Mouse (Mus musculus) embryonic facial prominence, embryonic 14.5 days (tissue): Measurements from ENCODE around the gene Miga2. TPM values are rescaled to one million over a fixed set of nuclear protein-coding genes. Genes with fewer than 3 reads are reported as not detected.

Source experiments
- ATAC-seq: fragments of 200-750 bp; cut with Nextera tagmentation; 2 replicates; pipeline ENCODE4 v1.8.0; 2017; ENCODE audit warnings: low read depth, moderate number of reproducible peaks, moderate TSS enrichment
- DNase-seq: peaks from one replicate; pipeline ENCODE4 v3.0.0-alpha.2; 2015; ENCODE audit warnings: low spot score
- H3K27ac ChIP-seq: fragments of 300-500 bp; sonication (generic); replicated peaks from 2 replicates; pipeline ENCODE4 v1.5.1; 2014; ENCODE audit warnings: low read depth, mild to moderate bottlenecking, low read length, moderate library complexity
- H3K27me3 ChIP-seq: fragments of 300-500 bp; sonication (generic); replicated peaks from 2 replicates; pipeline ENCODE4 v1.6.1; 2014; ENCODE audit warnings: low read length; ENCODE audit not compliant: control insufficient read depth, insufficient read depth
- H3K36me3 ChIP-seq: fragments of 300-500 bp; sonication (generic); 2 replicates; pipeline ENCODE4 v1.6.1; 2014; ENCODE audit warnings: low read length, mixed read lengths; ENCODE audit not compliant: control insufficient read depth, insufficient read depth
- H3K4me1 ChIP-seq: fragments of 300-500 bp; sonication (generic); 2 replicates; pipeline ENCODE4 v1.6.1; 2014; ENCODE audit warnings: antibody characterized with exemption, low read length; ENCODE audit not compliant: control insufficient read depth, insufficient read depth
- H3K4me2 ChIP-seq: fragments of 300-500 bp; sonication (generic); 2 replicates; pipeline ENCODE4 v1.6.1; 2014; ENCODE audit warnings: low read depth, mild to moderate bottlenecking, low read length, moderate library complexity, mixed read lengths
- H3K4me3 ChIP-seq: fragments of 300-500 bp; sonication (generic); 2 replicates; pipeline ENCODE4 v1.5.1; 2014; ENCODE audit warnings: low read depth, mild to moderate bottlenecking, low read length
- H3K9ac ChIP-seq: fragments of 300-500 bp; sonication (generic); 2 replicates; pipeline ENCODE4 v1.6.1; 2014; ENCODE audit warnings: low read depth, mild to moderate bottlenecking, low read length, moderate library complexity, mixed read lengths
- H3K9me3 ChIP-seq: fragments of 300-500 bp; sonication (generic); 2 replicates; pipeline ENCODE4 v1.6.1; 2016; ENCODE audit warnings: low read length; ENCODE audit not compliant: control insufficient read depth
- whole genome bisulfite sequencing: fragments of 180-500 bp; shearing (Covaris S2); extraction: QIAGEN DNeasy Blood & Tissue Kit; methylation state at CpG from one replicate; pipeline ENCODE4 v1.1.7; 2014; 5-methylcytosine and 5-hydroxymethylcytosine counted together
- polyA plus RNA-seq: library from polyadenylated mRNA; unstranded; fragments of >200 nt; fragmentation: Nextera tagmentation; extraction: Ambion mirVana; gene quantifications from 2 replicates; pipeline ENCODE4 v1.2.1, GENCODE M21; 2014

The Miga2 gene
- polyA plus RNA-seq, 1 experiment from 2014 or later: 17.6 TPM

DNA sequence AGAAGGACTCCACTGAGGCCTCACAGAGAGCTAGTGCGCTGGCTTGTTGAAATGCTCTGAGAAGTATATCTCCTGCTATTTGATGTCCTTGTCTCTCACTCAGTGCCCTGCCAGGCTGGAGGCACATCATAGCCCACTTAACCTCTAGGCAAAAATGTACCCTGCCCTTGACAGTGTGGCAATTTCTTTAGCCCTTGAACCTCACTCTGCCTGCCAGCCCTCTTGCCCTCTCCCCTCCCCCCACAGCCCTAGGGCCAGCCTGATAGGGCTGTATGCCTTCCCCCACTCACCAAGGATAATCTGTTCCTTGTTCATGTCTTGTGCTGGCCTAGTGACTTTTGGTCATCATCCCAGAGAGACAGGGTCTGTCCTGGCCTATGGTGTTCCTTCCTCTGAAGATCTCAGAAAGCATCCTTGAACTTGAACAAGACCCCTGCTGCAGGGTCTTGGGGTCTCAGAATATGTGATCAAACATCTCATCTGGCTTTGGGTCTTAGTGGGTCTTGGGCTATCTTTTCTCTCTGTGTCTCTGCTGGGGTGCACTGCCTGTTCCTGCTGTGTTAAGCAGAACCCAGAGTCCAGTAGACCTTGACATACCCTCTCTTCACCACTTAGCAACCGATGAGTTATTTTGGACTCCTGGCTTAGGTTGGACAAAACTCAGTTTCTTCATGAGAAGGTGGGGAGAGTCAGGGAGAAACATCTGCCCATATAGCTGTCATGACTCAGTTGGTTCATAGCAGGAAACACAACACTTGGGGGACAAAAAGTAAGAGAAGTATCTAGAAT lies 1.4 kb downstream of the Miga2 start:
- Histone ChIP-seq H3K9ac (peak overlapping the region; percentile 82), H3K36me3 (peaks cover 40% of the 10 kb centered on the region), H3K9me3 (no peaks in the 10 kb centered on the region), H3K4me2 (peak overlapping the region; percentile 93), H3K27ac (no peak overlapping the region), H3K4me3 (peak overlapping the region; percentile 95; the same call in 1 of the 2 replicates), H3K27me3 (no peaks in the 10 kb centered on the region), H3K4me1 (peaks cover 11% of the 10 kb centered on the region)
- no peak for DNase-seq
- ATAC-seq: no peak
- WGBS: 89% methylated on average over 2 of the region's 2 CpGs

GRCm38 (mm10) chr2:30366203-30366602 lies 2.2 kb downstream of the Miga2 start:
- Histone ChIP-seq H3K4me1 (peaks cover 11% of the 10 kb centered on the region), H3K36me3 (peaks cover 47% of the 10 kb centered on the region), H3K27me3 (no peaks in the 10 kb centered on the region), H3K4me3 (no peak overlapping the region), H3K27ac (no peak overlapping the region), H3K9ac (no peak overlapping the region), H3K9me3 (no peaks in the 10 kb centered on the region), H3K4me2 (no peak overlapping the region)
- 78% methylated on average over 5 of the region's 5 CpGs for WGBS
- no peak for ATAC-seq
- DNase-seq: no peak

GRCm38 (mm10) chr2:30371544-30371943 lies 7.5 kb downstream of the Miga2 start:
- no peak overlapping the region for H3K27ac ChIP-seq

DNA sequence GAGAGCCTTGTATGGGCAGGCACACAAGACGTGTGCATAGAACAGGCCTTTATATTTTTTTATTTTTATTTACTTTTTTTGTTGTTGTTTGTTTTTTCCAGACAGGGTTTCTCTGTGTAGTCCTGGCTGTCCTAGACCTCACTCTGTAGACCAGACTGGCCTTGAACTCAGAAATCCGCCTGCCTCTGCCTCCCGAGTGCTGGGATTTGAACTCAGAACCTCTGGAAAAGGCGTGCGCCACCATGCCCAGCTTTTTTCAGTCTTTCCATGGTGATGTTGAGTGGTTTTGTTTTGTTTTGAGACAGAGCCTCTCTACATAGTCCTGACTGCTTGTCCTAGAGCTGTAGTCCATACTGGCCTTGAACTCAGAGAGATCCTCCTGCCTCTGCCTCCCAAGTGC lies 8.7 kb downstream of the Miga2 start:
- Histone ChIP-seq H3K9ac (no peak overlapping the region), H3K27me3 (no peaks in the 10 kb centered on the region), H3K27ac (no peak overlapping the region), H3K9me3 (no peaks in the 10 kb centered on the region), H3K4me2 (no peak overlapping the region), H3K36me3 (peaks cover 97% of the 10 kb centered on the region), H3K4me1 (no peaks in the 10 kb centered on the region), H3K4me3 (no peak overlapping the region)
- DNase-seq (no peak), ATAC-seq (no peak)
- WGBS: 95% methylated on average over 5 of the region's 5 CpGs

More at GRCm38 (mm10) chr2:30371544-30371943, 7.5 kb downstream of the Miga2 start:
- Histone ChIP-seq H3K9me3 (no peaks in the 10 kb centered on the region), H3K36me3 (peaks cover 97% of the 10 kb centered on the region), H3K4me2 (no peak overlapping the region), H3K9ac (no peak overlapping the region), H3K4me3 (no peak overlapping the region), H3K4me1 (no peaks in the 10 kb centered on the region), H3K27me3 (no peaks in the 10 kb centered on the region)
- DNase-seq (no peak), ATAC-seq (no peak)
- 95% methylated on average over 8 of the region's 8 CpGs for WGBS

- Histone ChIP-seq H3K27ac (no peak overlapping the region), H3K27me3 (no peaks in the 10 kb centered on the region), H3K4me2 (no peak overlapping the region), H3K9ac (no peak overlapping the region), H3K9me3 (no peaks in the 10 kb centered on the region), H3K36me3 (peaks cover 95% of the 10 kb centered on the region), H3K4me3 (no peak overlapping the region), H3K4me1 (no peaks in the 10 kb centered on the region)
- no peak for DNase-seq
- no peak for ATAC-seq
- WGBS: 94% methylated on average over 10 of the region's 10 CpGs
Measured at GRCm38 (mm10) chr2:30375893-30376292, 11.9 kb downstream of the Miga2 start.

DNA sequence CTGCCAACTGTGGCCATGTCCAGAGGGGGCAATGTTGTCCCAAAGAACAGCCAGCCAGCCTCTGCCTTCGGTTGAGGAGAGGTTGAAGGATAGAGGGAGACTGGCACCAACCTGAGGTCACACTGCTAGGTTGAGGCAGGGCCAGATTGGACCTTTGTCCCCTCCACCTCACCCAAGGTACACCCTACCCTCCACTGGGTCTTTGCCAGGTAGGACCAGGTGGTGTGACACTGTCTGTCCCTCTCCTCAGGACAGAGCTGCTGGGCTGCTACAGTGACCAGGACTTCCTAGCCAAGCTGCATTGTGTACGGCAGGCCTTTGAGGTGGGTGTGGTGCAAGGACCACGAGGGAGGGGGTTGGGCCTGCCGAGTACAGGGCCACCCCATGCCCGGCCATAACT lies 13.7 kb downstream of the Miga2 start:
- peaks cover 94% of the 10 kb centered on the region for H3K36me3 ChIP-seq
- no peak overlapping the region for H3K9ac ChIP-seq
- H3K4me3 ChIP-seq: no peak overlapping the region
- no peaks in the 10 kb centered on the region for H3K4me1 ChIP-seq
- no peak for ATAC-seq
- no peak overlapping the region for H3K27ac ChIP-seq
- WGBS: 78% methylated on average over 4 of the region's 5 CpGs
- DNase-seq: no peak
- no peaks in the 10 kb centered on the region for H3K9me3 ChIP-seq
- H3K4me2 ChIP-seq: no peak overlapping the region
- no peaks in the 10 kb centered on the region for H3K27me3 ChIP-seq

- 92% methylated on average over 7 of the region's 7 CpGs for WGBS
- ATAC-seq: no peak
Measured at GRCm38 (mm10) chr2:30379307-30379706, 15.3 kb downstream of the Miga2 start.

GRCm38 (mm10) chr2:30380564-30381376 lies 16.7 kb downstream of the Miga2 start:
- Histone ChIP-seq H3K4me1 (no peaks in the 10 kb centered on the region), H3K4me3 (no peak overlapping the region), H3K27ac (no peak overlapping the region), H3K4me2 (no peak overlapping the region), H3K9ac (no peak overlapping the region), H3K36me3 (peaks cover 87% of the 10 kb centered on the region), H3K9me3 (no peaks in the 10 kb centered on the region), H3K27me3 (no peaks in the 10 kb centered on the region)
- DNase-seq (no peak), ATAC-seq (no peak)
- WGBS: 92% methylated on average over 9 of the region's 10 CpGs

More at GRCm38 (mm10) chr2:30379307-30379706, 15.3 kb downstream of the Miga2 start:
- Histone ChIP-seq H3K36me3 (peaks cover 94% of the 10 kb centered on the region), H3K4me3 (no peak overlapping the region), H3K9ac (no peak overlapping the region), H3K4me1 (no peaks in the 10 kb centered on the region), H3K4me2 (no peak overlapping the region), H3K27ac (no peak overlapping the region), H3K9me3 (no peaks in the 10 kb centered on the region), H3K27me3 (no peaks in the 10 kb centered on the region)
- no peak for DNase-seq
